29 mouse cellular contexts compared by ENCODE assay signal in genomic region chr9:45586475-45586874, GRCm38 (mm10).
DNase-seq lines count a peak whose midpoint lies in the region; ATAC-seq and TF ChIP-seq lines count a peak whose summit lies in the region.
"Had no signal": no experiment of that assay in that cellular context is flagged by ENCODE, and none has a peak within 500 bp of the region (broad histone marks: within the 10 kb centered on the region; RNA-seq: fewer than 3 reads in every experiment).

No protein-coding gene starts in this region.

- H3K4me1 ChIP-seq in embryonic facial prominence, embryonic 12.5 days: no peaks in the 10 kb centered on the region
- H3K4me1 ChIP-seq in embryonic facial prominence, embryonic 10.5 days: no peaks in the 10 kb centered on the region; the same call in 1 of the 2 replicates
- H3K4me1 ChIP-seq in hindbrain, embryonic 11.5 days (replicated peaks; ENCODE audit: control insufficient read depth, insufficient read depth, low read length): no peaks in the 10 kb centered on the region
- peaks cover 18% of the 10 kb centered on the region for H3K4me1 ChIP-seq in hindbrain, embryonic 14.5 days (replicated peaks; ENCODE audit: control insufficient read depth, insufficient read depth, low read length)
- H3K4me1 ChIP-seq in midbrain, postnatal 0 days (ENCODE audit: insufficient read depth, low read length): no peaks in the 10 kb centered on the region
- peaks cover 9% of the 10 kb centered on the region; the same call in 1 of the 2 replicates for H3K4me1 ChIP-seq in midbrain, embryonic 10.5 days
- peaks cover 8% of the 10 kb centered on the region for H3K4me1 ChIP-seq in hindbrain, embryonic 16.5 days (ENCODE audit: control insufficient read depth, insufficient read depth, low read depth, low read length)
- H3K4me1 ChIP-seq: embryonic facial prominence, embryonic 15.5 days; liver, embryonic 15.5 days; lung, embryonic 15.5 days; stomach, embryonic 15.5 days had no signal

- H3K4me2 ChIP-seq in embryonic facial prominence, embryonic 12.5 days (replicated peaks): no peak overlapping the region
- no peak overlapping the region for H3K4me2 ChIP-seq in hindbrain, embryonic 11.5 days (replicated peaks; ENCODE audit: low read depth, low read length)
- no peak overlapping the region for H3K4me2 ChIP-seq in hindbrain, embryonic 14.5 days (replicated peaks)
- no peak overlapping the region for H3K4me2 ChIP-seq in midbrain, postnatal 0 days (ENCODE audit: low read depth, low read length, poor library complexity, severe bottlenecking)
- no peak overlapping the region for H3K4me2 ChIP-seq in hindbrain, embryonic 16.5 days (ENCODE audit: low read length)
- H3K4me2 ChIP-seq: embryonic facial prominence, embryonic 15.5 days; heart, embryonic 13.5 days; liver, embryonic 15.5 days; lung, embryonic 15.5 days; midbrain, embryonic 11.5 days; neural tube, embryonic 13.5 days; stomach, embryonic 15.5 days had no signal

- no peaks in the 10 kb centered on the region for H3K27me3 ChIP-seq in embryonic facial prominence, embryonic 12.5 days
- H3K27me3 ChIP-seq in embryonic facial prominence, embryonic 10.5 days (replicated peaks; ENCODE audit: low read depth, poor library complexity, severe bottlenecking): no peaks in the 10 kb centered on the region
- H3K27me3 ChIP-seq in hindbrain, embryonic 11.5 days (ENCODE audit: control insufficient read depth, insufficient read depth, low read length): no peaks in the 10 kb centered on the region
- no peaks in the 10 kb centered on the region for H3K27me3 ChIP-seq in hindbrain, embryonic 14.5 days (ENCODE audit: control insufficient read depth, insufficient read depth, low read length)
- no peaks in the 10 kb centered on the region for H3K27me3 ChIP-seq in midbrain, postnatal 0 days (ENCODE audit: insufficient read depth, low read length)
- no peaks in the 10 kb centered on the region for H3K27me3 ChIP-seq in midbrain, embryonic 10.5 days (ENCODE audit: low read depth, poor library complexity, severe bottlenecking)
- no peaks in the 10 kb centered on the region for H3K27me3 ChIP-seq in hindbrain, embryonic 16.5 days (replicated peaks; ENCODE audit: control insufficient read depth, insufficient read depth, low read length)
- H3K27me3 ChIP-seq: embryonic facial prominence, embryonic 15.5 days; liver, embryonic 15.5 days; lung, embryonic 15.5 days; neural tube, embryonic 13.5 days; stomach, embryonic 15.5 days had no signal

- no peak overlapping the region for H3K4me3 ChIP-seq in embryonic facial prominence, embryonic 12.5 days
- H3K4me3 ChIP-seq in embryonic facial prominence, embryonic 10.5 days: no peak overlapping the region
- H3K4me3 ChIP-seq in hindbrain, embryonic 11.5 days (ENCODE audit: low read depth, low read length): no peak overlapping the region
- no peak overlapping the region for H3K4me3 ChIP-seq in hindbrain, embryonic 14.5 days (replicated peaks; ENCODE audit: low read length)
- H3K4me3 ChIP-seq in midbrain, postnatal 0 days (ENCODE audit: low read depth, low read length): no peak overlapping the region
- no peak overlapping the region for H3K4me3 ChIP-seq in midbrain, embryonic 10.5 days
- H3K4me3 ChIP-seq in hindbrain, embryonic 16.5 days (ENCODE audit: low read length): no peak overlapping the region
- H3K4me3 ChIP-seq: embryonic facial prominence, embryonic 15.5 days; heart, embryonic 13.5 days; liver, embryonic 15.5 days; lung, embryonic 15.5 days; myocyte; neural tube, embryonic 13.5 days; stomach, embryonic 15.5 days had no signal

- no peak for TF ChIP-seq CTCF in midbrain, postnatal 0 days (IDR thresholded peaks at IDR 0.05)

- no peak for DNase-seq in embryonic facial prominence, embryonic 10.5 days (ENCODE audit: low spot score)
- peak; percentile 30 for DNase-seq in hindbrain, embryonic 11.5 days (ENCODE audit: low spot score)
- no peak for DNase-seq in hindbrain, embryonic 14.5 days (ENCODE audit: low spot score)
- peak; percentile 34 for DNase-seq in midbrain, postnatal 0 days (ENCODE audit: low spot score)
- DNase-seq in midbrain, embryonic 10.5 days (ENCODE audit: low spot score): no peak
- DNase-seq in adrenal gland, adult 18-20 months (ENCODE audit: low spot score in 2 of 2): no peak
- DNase-seq: adrenal gland, postnatal 10 days; cerebellum, adult 11-12 months; cerebellum, adult 9-11 months; embryo, embryonic 11 days; gastrocnemius, postnatal 10 days; heart, postnatal 10 days; kidney, postnatal 14 days; left cerebral cortex, postnatal 4 days; liver; right cerebral cortex, postnatal 14 days had no signal

- H3K9me3 ChIP-seq in embryonic facial prominence, embryonic 12.5 days: no peaks in the 10 kb centered on the region
- no peaks in the 10 kb centered on the region for H3K9me3 ChIP-seq in embryonic facial prominence, embryonic 10.5 days
- H3K9me3 ChIP-seq in hindbrain, embryonic 11.5 days (ENCODE audit: control insufficient read depth, low read length): no peaks in the 10 kb centered on the region
- H3K9me3 ChIP-seq in hindbrain, embryonic 14.5 days (ENCODE audit: control insufficient read depth, low read length): no peaks in the 10 kb centered on the region
- H3K9me3 ChIP-seq in midbrain, postnatal 0 days (ENCODE audit: low read length): no peaks in the 10 kb centered on the region
- no peaks in the 10 kb centered on the region for H3K9me3 ChIP-seq in midbrain, embryonic 10.5 days (replicated peaks)
- no peaks in the 10 kb centered on the region for H3K9me3 ChIP-seq in hindbrain, embryonic 16.5 days (ENCODE audit: control insufficient read depth, low read length)
- H3K9me3 ChIP-seq: embryonic facial prominence, embryonic 15.5 days; G1E; heart, embryonic 13.5 days; liver, embryonic 15.5 days; lung, embryonic 15.5 days; neural tube, embryonic 13.5 days; stomach, embryonic 15.5 days had no signal

- H3K36me3 ChIP-seq in embryonic facial prominence, embryonic 12.5 days: no peaks in the 10 kb centered on the region
- no peaks in the 10 kb centered on the region for H3K36me3 ChIP-seq in embryonic facial prominence, embryonic 10.5 days (replicated peaks)
- H3K36me3 ChIP-seq in hindbrain, embryonic 11.5 days (ENCODE audit: control insufficient read depth, insufficient read depth, low read length): no peaks in the 10 kb centered on the region
- H3K36me3 ChIP-seq in hindbrain, embryonic 14.5 days (replicated peaks; ENCODE audit: control insufficient read depth, insufficient read depth): no peaks in the 10 kb centered on the region
- H3K36me3 ChIP-seq in midbrain, postnatal 0 days (ENCODE audit: insufficient read depth, low read length): no peaks in the 10 kb centered on the region
- no peaks in the 10 kb centered on the region for H3K36me3 ChIP-seq in midbrain, embryonic 10.5 days
- H3K36me3 ChIP-seq in hindbrain, embryonic 16.5 days (ENCODE audit: control insufficient read depth, insufficient read depth, low read length): no peaks in the 10 kb centered on the region
- H3K36me3 ChIP-seq: embryonic facial prominence, embryonic 15.5 days; G1E; heart, embryonic 13.5 days; liver, embryonic 15.5 days; lung, embryonic 15.5 days; neural tube, embryonic 13.5 days; stomach, embryonic 15.5 days had no signal

- ATAC-seq in embryonic facial prominence, embryonic 12.5 days (ENCODE audit: insufficient number of reproducible peaks, insufficient read depth, low FRiP score, low TSS enrichment): peak; percentile 56; the same call in 1 of the 2 replicates
- ATAC-seq in hindbrain, embryonic 11.5 days (ENCODE audit: low FRiP score): peak; percentile 47; the same call in 1 of the 2 replicates
- ATAC-seq in hindbrain, embryonic 14.5 days (ENCODE audit: low FRiP score): no peak
- no peak for ATAC-seq in midbrain, postnatal 0 days (ENCODE audit: low FRiP score)
- 0 out of 2 replicates have a peak, but pooled peaks have one; percentile 34 for ATAC-seq in hindbrain, embryonic 16.5 days
- ATAC-seq: intestine, postnatal 0 days; midbrain, embryonic 16.5 days had no signal

- H3K27ac ChIP-seq in embryonic facial prominence, embryonic 12.5 days: no peak overlapping the region
- no peak overlapping the region for H3K27ac ChIP-seq in embryonic facial prominence, embryonic 10.5 days (replicated peaks)
- H3K27ac ChIP-seq in hindbrain, embryonic 11.5 days (ENCODE audit: low read depth, low read length): no peak overlapping the region
- H3K27ac ChIP-seq in hindbrain, embryonic 14.5 days: no peak overlapping the region
- H3K27ac ChIP-seq in midbrain, postnatal 0 days (ENCODE audit: low read depth, low read length): no peak overlapping the region
- H3K27ac ChIP-seq in midbrain, embryonic 10.5 days (replicated peaks): no peak overlapping the region
- H3K27ac ChIP-seq in hindbrain, embryonic 16.5 days (ENCODE audit: low read depth, low read length): no peak overlapping the region
- H3K27ac ChIP-seq: embryonic facial prominence, embryonic 15.5 days; heart, embryonic 13.5 days; liver, embryonic 15.5 days; lung, embryonic 15.5 days; neural tube, embryonic 13.5 days; stomach, embryonic 15.5 days had no signal

- WGBS in embryonic facial prominence, embryonic 12.5 days: 65% methylated on average over 9 of the region's 9 CpGs
- WGBS in embryonic facial prominence, embryonic 10.5 days: 71% methylated on average over 9 of the region's 9 CpGs
- WGBS in hindbrain, embryonic 11.5 days: 65% methylated on average over 9 of the region's 9 CpGs
- 37% methylated on average over 9 of the region's 9 CpGs for WGBS in hindbrain, embryonic 14.5 days
- 58% methylated on average over 9 of the region's 9 CpGs for WGBS in midbrain, postnatal 0 days
- 76% methylated on average over 9 of the region's 9 CpGs for WGBS in midbrain, embryonic 10.5 days
- WGBS in hindbrain, embryonic 16.5 days: 51% methylated on average over 9 of the region's 9 CpGs

- H3K9ac ChIP-seq in embryonic facial prominence, embryonic 12.5 days: no peak overlapping the region
- no peak overlapping the region for H3K9ac ChIP-seq in hindbrain, embryonic 11.5 days (ENCODE audit: low read depth, low read length)
- no peak overlapping the region for H3K9ac ChIP-seq in hindbrain, embryonic 14.5 days
- H3K9ac ChIP-seq in midbrain, postnatal 0 days (replicated peaks; ENCODE audit: low read length, poor library complexity, severe bottlenecking): no peak overlapping the region
- H3K9ac ChIP-seq in hindbrain, embryonic 16.5 days (ENCODE audit: low read depth, low read length): no peak overlapping the region
- H3K9ac ChIP-seq: embryonic facial prominence, embryonic 15.5 days; heart, embryonic 13.5 days; liver, embryonic 15.5 days; lung, embryonic 15.5 days; neural tube, embryonic 13.5 days; stomach, embryonic 15.5 days had no signal

Comparison
In these comparisons a context has a peak if more than half of its experiments do, and no peak if none do; other contexts are left out.
1. ATAC-seq: peak in embryonic facial prominence, embryonic 12.5 days (single experiment), hindbrain, embryonic 11.5 days (single experiment) and hindbrain, embryonic 16.5 days (single experiment); none in hindbrain, embryonic 14.5 days (single experiment) and midbrain, postnatal 0 days (single experiment).
2. DNase-seq: peak in hindbrain, embryonic 11.5 days (single experiment) and midbrain, postnatal 0 days (single experiment); none in embryonic facial prominence, embryonic 10.5 days (single experiment), hindbrain, embryonic 14.5 days (single experiment), midbrain, embryonic 10.5 days (single experiment) and adrenal gland, adult 18-20 months (0 of 2).